Mouse (Mus musculus): ENCODE results near the gene Ube2v1. TPM values are rescaled to one million over a fixed set of nuclear protein-coding genes. Genes with fewer than 3 reads are reported as not detected.
"Not testable (repeated sequence)": the region's sequence is repeated elsewhere in the genome, so short reads cannot be mapped to it uniquely, and the experiment has no call there.

The Ube2v1 gene
- total RNA-seq, 2 experiments from 2014 or later, result 184 to 195 TPM

- DNase-seq (ENCODE audit: low spot score in 2 of 2), result no peak
Measured at GRCm38 (mm10) chr2:167656629-167657478, 25.0 kb upstream of the Ube2v1 start.

GRCm38 (mm10) chr2:167654911-167655600 lies 23.2 kb upstream of the Ube2v1 start:
- DNase-seq (ENCODE audit: low spot score in 2 of 2), result no peak

GRCm38 (mm10) chr2:167652694-167653093 lies 20.8 kb upstream of the Ube2v1 start:
- no peak for DNase-seq (ENCODE audit: low spot score in 2 of 2)

- no peak for DNase-seq (ENCODE audit: low spot score in 2 of 2)
Measured at GRCm38 (mm10) chr2:167651622-167652021, 19.7 kb upstream of the Ube2v1 start.

- no peak for DNase-seq (ENCODE audit: low spot score in 2 of 2)
Measured at GRCm38 (mm10) chr2:167649290-167650032, 17.6 kb upstream of the Ube2v1 start.

- no peak for DNase-seq (ENCODE audit: low spot score in 2 of 2)
Measured at GRCm38 (mm10) chr2:167646411-167646810, 14.5 kb upstream of the Ube2v1 start.

GRCm38 (mm10) chr2:167643356-167644052 lies 11.6 kb upstream of the Ube2v1 start:
- not testable (repeated sequence) for DNase-seq (ENCODE audit: low spot score in 2 of 2)

- DNase-seq (ENCODE audit: low spot score in 2 of 2), result no peak
Measured at GRCm38 (mm10) chr2:167642164-167642563, 10.3 kb upstream of the Ube2v1 start.

- DNase-seq (ENCODE audit: low spot score in 2 of 2), result peak; percentile 50 to 57
Measured at GRCm38 (mm10) chr2:167641337-167641736, 9.4 kb upstream of the Ube2v1 start.

- DNase-seq (ENCODE audit: low spot score in 2 of 2), result no peak
Measured at GRCm38 (mm10) chr2:167640279-167640678, 8.4 kb upstream of the Ube2v1 start.

GRCm38 (mm10) chr2:167634865-167635512 lies 3.1 kb upstream of the Ube2v1 start:
- DNase-seq (ENCODE audit: low spot score in 2 of 2), result no peak

- peak; percentile 88 to 89 for DNase-seq (ENCODE audit: low spot score in 2 of 2)
Measured at GRCm38 (mm10) chr2:167634338-167634770, 2.5 kb upstream of the Ube2v1 start.

GRCm38 (mm10) chr2:167633537-167633872 lies 1.6 kb upstream of the Ube2v1 start:
- no peak for DNase-seq (ENCODE audit: low spot score in 2 of 2)

- DNase-seq (ENCODE audit: low spot score in 2 of 2), result no peak
Measured at GRCm38 (mm10) chr2:167632731-167633536, 1.0 kb upstream of the Ube2v1 start.

GRCm38 (mm10) chr2:167631181-167631590 lies 709 bp downstream of the Ube2v1 start:
- peak in 1 of 2 experiments; percentile 32 for DNase-seq (ENCODE audit: low spot score in 2 of 2)

GRCm38 (mm10) chr2:167630421-167630820 lies 1.5 kb downstream of the Ube2v1 start:
- DNase-seq (ENCODE audit: low spot score in 2 of 2), result no peak

- DNase-seq (ENCODE audit: low spot score in 2 of 2), result no peak
Measured at GRCm38 (mm10) chr2:167629665-167630209, 2.2 kb downstream of the Ube2v1 start.

GRCm38 (mm10) chr2:167628872-167629271 lies 3.0 kb downstream of the Ube2v1 start:
- no peak for DNase-seq (ENCODE audit: low spot score in 2 of 2)

- no peak for DNase-seq (ENCODE audit: low spot score in 2 of 2)
Measured at GRCm38 (mm10) chr2:167627019-167627418, 4.9 kb downstream of the Ube2v1 start.
